Mouse (Mus musculus): ENCODE measurements around the gene Mtfr2.

DNA sequence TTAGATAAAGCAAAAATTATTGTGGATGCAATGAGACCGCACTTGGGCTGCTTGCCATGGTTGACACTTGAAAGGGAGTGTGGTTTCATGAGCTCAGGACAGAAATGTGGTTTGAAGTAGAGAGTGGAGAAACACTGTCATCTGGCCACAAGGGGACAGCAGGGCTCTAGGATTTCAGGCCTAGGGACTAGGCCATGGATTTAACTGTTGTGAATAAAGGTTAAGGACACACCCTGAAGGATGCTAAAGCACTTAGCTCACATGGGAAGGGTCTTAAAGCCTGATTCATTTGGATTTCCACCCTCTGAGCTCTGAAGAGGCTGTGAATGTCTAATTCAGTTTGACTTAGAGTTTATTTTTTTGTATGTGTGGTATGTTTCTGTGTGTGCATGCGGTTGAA, 57.9 kb downstream of the Mtfr2 start:
- no peak for TF ChIP-seq POLR2A (IDR thresholded peaks at IDR 0.05; ENCODE audit: control insufficient read depth in 1 of 2, insufficient read depth in 1 of 2, low read depth in 1 of 2, low read length in 2 of 2, poor library complexity in 1 of 2)
- TF ChIP-seq UBTF (IDR thresholded peaks at IDR 0.05; ENCODE audit: borderline replicate concordance, insufficient read depth, low read depth, low read length) = no peak
- TF ChIP-seq ZC3H11A (IDR thresholded peaks at IDR 0.05; ENCODE audit: low read depth, low read length) = peak; percentile 42
- peak; percentile 40 to 62 (median 50) for TF ChIP-seq CTCF (IDR thresholded peaks at IDR 0.05 in 2 of 3, conservative IDR thresholded peaks at IDR 0.05 in 1 of 3; ENCODE audit: control insufficient read depth in 1 of 3, insufficient read depth in 1 of 3, low read depth in 2 of 3, low read length in 3 of 3, poor library complexity in 1 of 3, severe bottlenecking in 1 of 3)
- TF ChIP-seq POLR2AphosphoS2 (IDR thresholded peaks at IDR 0.05; ENCODE audit: low read length) = no peak
- no peak for TF ChIP-seq MAFK (IDR thresholded peaks at IDR 0.05; ENCODE audit: borderline replicate concordance, low read depth, low read length)
- no peak for TF ChIP-seq TCF12 (IDR thresholded peaks at IDR 0.05; ENCODE audit: low read depth, low read length)
- no peak for TF ChIP-seq KAT2A (conservative IDR thresholded peaks at IDR 0.05; ENCODE audit: low read depth, low read length)
- TF ChIP-seq ZNF384 (IDR thresholded peaks at IDR 0.05; ENCODE audit: low read depth, low read length) = no peak
